9 mouse cellular contexts compared by ENCODE assay signal in the genomic region with DNA sequence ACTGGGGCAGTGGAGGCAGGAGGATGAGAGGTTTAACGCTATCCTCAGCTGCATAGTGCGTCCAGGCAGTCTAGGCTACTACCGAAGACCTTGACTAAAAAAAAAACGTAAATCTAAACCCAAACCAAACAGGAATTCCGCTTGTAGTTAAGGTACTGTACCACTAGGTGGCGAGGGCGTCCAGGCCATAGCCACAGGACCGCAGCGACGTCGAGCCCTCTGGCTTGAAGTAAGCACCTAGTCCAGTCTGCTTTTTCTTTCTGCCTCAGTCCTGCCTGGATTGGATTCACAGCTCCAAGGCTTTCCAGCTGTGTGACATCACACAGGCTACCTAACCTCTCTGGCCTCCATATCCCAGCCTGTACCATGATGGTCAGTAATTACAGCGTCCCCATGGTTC. TPM values are rescaled to one million over a fixed set of nuclear protein-coding genes. Genes with fewer than 3 reads are reported as not detected.
DNase-seq lines count a peak whose midpoint lies in the region; TF ChIP-seq lines count a peak whose summit lies in the region.
"Had no signal": no experiment of that assay in that cellular context is flagged by ENCODE, and none has a peak within 500 bp of the region (broad histone marks: within the 10 kb centered on the region; RNA-seq: fewer than 3 reads in every experiment).

No protein-coding gene starts in this region.

- peak; percentile 97 for TF ChIP-seq CTCF in kidney, adult 2 months (conservative IDR thresholded peaks at IDR 0.05; ENCODE audit: insufficient read depth, insufficient read length, low read depth, low read length)

- TF ChIP-seq POLR2A in kidney, adult 2 months (IDR thresholded peaks at IDR 0.05; ENCODE audit: low read depth, low read length) = no peak

- H3K4me1 ChIP-seq in kidney, adult 2 months (ENCODE audit: control insufficient read depth, insufficient read depth, low read length) = no peaks in the 10 kb centered on the region; the same call in 1 of the 2 replicates

- DNase-seq in layer of hippocampus, adult 9-11 months = peak; percentile 57
- DNase-seq in layer of hippocampus, adult 9-10 months (ENCODE audit: low spot score) = no peak
- peak; percentile 69 to 81 for DNase-seq in CD8-positive naive resting alpha-beta T cell, adult 2 months (ENCODE audit: low read depth in 2 of 2, low spot score in 2 of 2)
- DNase-seq in adrenal gland, adult 18-20 months (ENCODE audit: low spot score in 2 of 2) = peak; percentile 60 to 63
- DNase-seq in embryo, embryonic 10.5 days (ENCODE audit: low spot score) = peak; percentile 87
- peak; percentile 82 for DNase-seq in kidney, adult 2 months
- DNase-seq in mesoderm, embryonic 11.5 days (ENCODE audit: low read depth, low spot score) = peak; percentile 85
- peak; percentile 32 to 62 for DNase-seq in urinary bladder, postnatal 36 days (ENCODE audit: low spot score in 2 of 2)

- peak overlapping the region; percentile 26; the same call in 1 of the 2 replicates for H3K27ac ChIP-seq in kidney, adult 2 months (ENCODE audit: insufficient read depth, low read depth, low read length)
- H3K27ac ChIP-seq: heart, embryonic 15.5 days had no signal

- H3K4me3 ChIP-seq in kidney, adult 2 months (ENCODE audit: insufficient read depth, low read depth, low read length) = no peak overlapping the region
- H3K4me3 ChIP-seq: heart, embryonic 15.5 days had no signal

- 0 out of 2 replicates have a peak, but pooled peaks cover under 1% of the 10 kb centered on the region for H3K27me3 ChIP-seq in kidney, adult 2 months (replicated peaks; ENCODE audit: control insufficient read depth, insufficient read depth, low read length)

- H3K36me3 ChIP-seq in kidney, adult 2 months (ENCODE audit: control insufficient read depth, insufficient read depth, low read length) = no peaks in the 10 kb centered on the region
- H3K36me3 ChIP-seq: heart, embryonic 15.5 days had no signal

- 7% methylated on average over 12 of the region's 12 CpGs for WGBS in kidney, adult 2 months

RNA-seq across cellular contexts. Expression of gene Pacsin1, which starts 5.1 kb away (rescaled TPM):
- 1 to 10 TPM; 4.9 TPM for total RNA-seq in adrenal gland, adult 18-20 months (2021)
- 0.58 and 1.3 TPM in 2 replicates for polyA plus RNA-seq in kidney, adult 2 months (2012; rRNA removed)

RNA-seq across cellular contexts. Expression of gene Rps10, which starts 13.7 kb away (rescaled TPM):
- total RNA-seq in adrenal gland, adult 18-20 months (2021) = 100 to 1,000 TPM; 930 to 948 TPM
- polyA plus RNA-seq in kidney, adult 2 months (2012; rRNA removed) = 814 and 927 TPM in 2 replicates

RNA-seq across cellular contexts. Expression of gene RPS10-NUDT3, which starts 15.1 kb away (rescaled TPM):
- not detected for total RNA-seq in adrenal gland, adult 18-20 months (2021)
- polyA plus RNA-seq in kidney, adult 2 months (2012; rRNA removed) = not detected in 2 replicates
- polyA plus RNA-seq: heart, embryonic 15.5 days had no signal

RNA-seq across cellular contexts. Expression of gene Nudt3, which starts 26.9 kb away (rescaled TPM):
- total RNA-seq in adrenal gland, adult 18-20 months (2021) = 100 to 1,000 TPM; 201 to 202 TPM
- 61.4 and 69.9 TPM in 2 replicates for polyA plus RNA-seq in kidney, adult 2 months (2012; rRNA removed)
